Mouse (Mus musculus) ovary, adult 18-20 months (tissue): ENCODE data around the gene Nudt9.
"Not testable (repeated sequence)": the region's sequence is repeated elsewhere in the genome, so short reads cannot be mapped to it uniquely, and the experiment has no call there.

ENCODE experiments used
- DNase-seq: peaks from one replicate; pipeline ENCODE4 v3.0.0; 2022; ENCODE audit warnings: low spot score, mixed read lengths

Nudt9 gene

DNA sequence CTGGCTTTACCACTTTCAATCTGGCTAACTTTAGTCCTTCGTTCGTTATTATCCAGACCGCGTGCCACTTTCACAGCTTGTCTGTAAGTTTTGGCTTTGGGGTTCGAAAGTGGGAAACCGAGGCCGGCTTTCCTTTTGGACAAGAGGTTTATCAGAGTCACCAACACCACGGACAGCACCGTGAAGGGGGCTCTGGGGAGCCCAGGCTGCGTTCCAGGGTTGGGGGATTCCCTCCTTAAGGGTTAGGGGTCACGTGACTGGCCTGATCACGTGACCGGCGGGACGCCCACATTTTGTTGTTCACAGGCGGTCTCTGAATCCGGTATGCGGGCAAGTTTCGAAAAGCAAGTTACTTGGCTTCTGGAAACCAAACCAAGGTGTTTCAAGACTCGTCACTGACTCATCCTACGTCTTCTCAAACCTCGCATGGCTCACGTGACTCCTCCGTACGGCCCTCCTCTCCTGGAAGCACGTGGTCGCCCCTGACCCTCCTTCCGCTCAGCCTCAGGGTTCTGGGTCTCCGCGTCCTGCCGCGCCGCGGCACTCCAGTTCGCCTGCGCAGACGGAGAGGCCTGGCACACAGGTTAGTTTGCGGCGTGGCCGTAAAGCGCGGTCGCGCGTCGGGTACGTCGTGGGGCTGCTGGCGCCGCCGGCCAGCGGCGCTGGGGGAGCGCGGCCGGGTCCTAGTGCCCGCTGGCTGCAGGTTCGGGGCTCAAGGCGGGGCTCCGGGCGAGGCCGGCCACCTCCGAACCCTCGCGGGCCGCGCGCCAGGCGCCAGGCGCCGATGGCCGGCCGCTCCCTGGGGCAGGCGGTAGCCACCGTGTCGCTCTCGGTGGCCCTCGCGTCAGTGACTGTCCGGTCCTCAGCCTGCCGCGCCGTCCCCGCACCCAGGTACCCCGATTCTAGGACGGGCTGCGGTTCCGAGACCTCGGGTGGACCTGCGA lies at the start of gene Nudt9:
TSS of gene Nudt9 (plus strand) at position 51 of the 944 bp plus-strand sequence.
- peak; percentile 97 for DNase-seq

DNA sequence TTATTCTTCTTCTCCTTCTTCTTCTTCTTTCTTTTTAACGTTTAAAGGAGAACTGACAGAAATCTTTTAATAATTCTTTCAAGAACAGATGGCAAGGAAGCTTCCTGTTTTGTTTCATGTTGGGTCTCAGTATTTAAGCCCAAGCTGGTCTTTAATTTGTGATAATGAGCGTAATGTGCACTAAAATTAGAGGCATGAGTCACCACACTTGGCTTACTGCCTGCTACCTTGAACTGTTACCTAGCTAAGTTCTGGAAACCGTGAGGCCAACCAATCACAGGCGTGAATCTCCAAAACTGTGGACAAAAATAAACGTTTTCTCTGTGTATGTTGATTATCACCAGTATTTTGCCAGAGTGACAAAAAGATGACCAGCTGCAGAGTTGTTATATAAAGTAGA lies 47.4 kb upstream of the Nudt9 start:
- peak; percentile 49 for DNase-seq

- peak; percentile 42 for DNase-seq
These were observed 46.4 kb upstream of the Nudt9 start for GRCm38 (mm10) chr5:103999738-104000137.

- no peak for DNase-seq
These were observed 43.4 kb upstream of the Nudt9 start for GRCm38 (mm10) chr5:104002549-104003255.

GRCm38 (mm10) chr5:104003256-104003931 lies 42.7 kb upstream of the Nudt9 start:
- no peak for DNase-seq

GRCm38 (mm10) chr5:104003955-104004354 lies 42.2 kb upstream of the Nudt9 start:
- DNase-seq = no peak

GRCm38 (mm10) chr5:104006811-104007210 lies 39.3 kb upstream of the Nudt9 start:
- no peak for DNase-seq

DNA sequence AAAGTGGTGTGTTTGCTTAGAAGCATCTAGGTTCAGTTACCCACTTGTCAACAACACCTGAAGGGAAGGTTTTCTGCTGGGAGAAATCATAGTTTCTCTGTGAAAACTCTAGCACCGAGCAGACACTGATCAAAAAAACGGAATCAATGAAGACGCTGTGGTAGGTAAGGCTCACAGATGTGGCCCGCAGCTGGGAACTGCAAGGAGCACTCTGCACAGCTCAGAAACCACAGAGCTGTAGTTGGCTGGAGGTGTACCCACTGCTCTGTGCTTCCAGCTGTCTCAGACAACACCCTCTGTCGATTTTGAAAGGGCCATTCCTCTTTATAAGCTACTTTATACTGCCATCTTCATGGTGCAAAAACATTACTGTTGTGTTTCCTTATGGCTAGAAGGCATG lies 38.3 kb upstream of the Nudt9 start:
- no peak for DNase-seq

GRCm38 (mm10) chr5:104009421-104009820 lies 36.7 kb upstream of the Nudt9 start:
- no peak for DNase-seq

DNA sequence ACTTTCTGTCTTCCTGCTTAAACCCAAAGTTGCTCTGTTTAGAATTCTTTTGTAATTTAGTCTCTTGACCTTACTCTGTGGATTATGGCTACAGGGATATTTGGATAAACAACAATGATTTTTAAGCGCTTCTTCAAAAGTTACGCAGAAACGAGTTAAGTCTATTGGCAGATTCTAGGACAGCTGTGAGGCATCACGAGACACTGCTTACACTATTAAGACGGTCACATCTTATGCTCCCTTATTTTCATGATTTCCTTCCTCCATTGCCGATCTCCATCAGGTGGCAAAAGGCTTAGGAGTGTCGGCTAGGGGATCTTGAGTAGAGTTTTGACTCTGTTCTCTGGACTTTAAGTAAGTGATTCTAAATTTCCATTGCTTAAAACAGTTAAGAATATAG lies 35.8 kb upstream of the Nudt9 start:
- DNase-seq = no peak

DNA sequence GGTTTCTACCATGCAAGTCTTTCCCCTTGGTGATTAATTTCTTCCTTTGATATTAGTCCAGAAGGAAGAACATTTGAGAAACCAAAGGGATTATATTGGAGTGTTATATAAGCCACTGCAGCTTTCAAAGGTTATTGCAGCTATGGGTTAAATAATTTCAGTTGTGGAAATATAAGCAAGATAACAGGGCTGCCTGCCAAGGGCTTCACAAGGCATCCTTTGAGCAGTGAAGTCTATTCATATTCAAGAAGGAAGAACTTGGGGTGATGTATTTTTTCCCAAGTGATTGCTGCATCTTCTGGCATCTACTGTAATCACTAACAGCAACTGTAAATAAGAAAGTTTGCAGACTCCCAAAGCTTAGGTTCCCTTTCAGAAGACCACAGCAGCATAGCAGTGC lies 34.7 kb upstream of the Nudt9 start:
- DNase-seq = no peak

DNA sequence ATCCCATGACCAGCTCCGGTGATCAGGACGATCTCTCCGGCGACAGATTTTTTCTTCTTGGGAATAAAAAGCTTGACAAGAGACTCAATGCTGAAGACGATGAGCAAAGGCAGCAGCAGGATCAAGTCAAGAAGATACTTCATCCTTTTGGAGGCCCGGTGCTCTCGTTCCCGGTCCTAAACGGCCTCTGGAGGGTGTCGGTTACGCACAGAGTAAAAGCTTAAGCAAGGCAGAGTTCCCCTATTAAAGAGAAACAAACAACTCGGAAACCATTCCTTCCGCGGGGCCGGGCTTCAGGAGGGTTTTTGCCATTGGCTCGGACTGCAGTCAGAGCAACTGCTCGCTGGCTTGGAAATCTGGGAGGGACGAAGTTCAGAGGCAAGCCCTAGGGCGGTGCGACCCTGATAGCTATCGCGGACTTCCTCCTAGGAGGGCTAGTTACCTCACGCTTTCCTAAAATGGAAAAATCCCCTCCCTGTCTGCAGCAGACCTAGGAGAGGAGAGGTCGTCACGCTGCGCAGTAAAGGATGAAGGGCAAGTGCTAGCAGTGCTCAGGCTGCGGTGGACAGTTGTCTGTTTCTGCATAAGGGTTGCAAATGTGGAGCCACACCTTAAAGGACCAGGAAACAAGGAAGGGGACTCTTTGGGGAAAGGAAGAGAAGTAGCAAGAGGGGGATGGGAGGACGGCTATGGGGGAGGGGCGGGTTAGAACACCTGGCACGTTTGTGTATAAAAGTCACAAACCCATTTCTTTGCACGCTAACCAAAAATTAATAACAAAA lies 24.3 kb upstream of the Nudt9 start, which contains the start of gene Hsd17b11:
TSS of gene Hsd17b11 (minus strand) at position 323 of the 782 bp plus-strand sequence.
- peak; percentile 91 for DNase-seq

- no peak for DNase-seq
These were observed 23.5 kb upstream of the Nudt9 start for GRCm38 (mm10) chr5:104022558-104022957.

DNA sequence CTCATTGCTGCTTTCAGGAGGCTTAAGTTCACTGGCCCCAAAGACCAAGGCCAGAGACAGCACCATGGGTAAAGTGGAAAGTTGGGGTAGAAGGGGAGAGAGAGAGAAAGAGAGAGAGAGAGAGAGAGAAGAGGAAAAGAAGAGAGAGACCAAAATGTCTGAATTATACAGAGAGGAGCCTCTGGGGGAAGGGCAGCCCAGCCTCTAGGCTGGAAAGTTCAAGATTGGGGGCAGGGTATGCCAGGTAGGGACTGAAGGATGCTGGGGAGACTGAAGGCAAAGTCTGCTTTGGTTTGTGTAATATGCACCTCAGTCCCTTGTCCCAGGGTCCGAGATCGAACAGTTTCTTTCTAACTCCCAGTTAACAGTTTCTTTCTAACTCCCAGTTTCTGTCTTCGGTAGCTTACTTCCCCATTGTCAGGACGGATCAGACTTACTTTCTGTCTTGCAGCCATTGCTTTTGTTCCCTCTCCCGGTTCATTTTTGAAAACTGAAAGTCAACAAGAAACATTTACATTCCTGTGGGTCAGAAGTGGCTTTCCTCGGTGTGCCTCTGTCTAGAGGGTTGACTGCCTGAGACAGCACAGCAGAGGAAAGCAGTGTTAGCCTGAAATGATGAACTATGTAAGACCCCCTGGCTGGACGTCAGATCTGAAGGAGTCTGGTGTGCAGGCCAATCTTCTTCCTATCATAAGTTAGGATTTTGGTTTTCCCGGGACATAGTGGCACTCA lies 22.7 kb upstream of the Nudt9 start:
- no peak for DNase-seq

DNA sequence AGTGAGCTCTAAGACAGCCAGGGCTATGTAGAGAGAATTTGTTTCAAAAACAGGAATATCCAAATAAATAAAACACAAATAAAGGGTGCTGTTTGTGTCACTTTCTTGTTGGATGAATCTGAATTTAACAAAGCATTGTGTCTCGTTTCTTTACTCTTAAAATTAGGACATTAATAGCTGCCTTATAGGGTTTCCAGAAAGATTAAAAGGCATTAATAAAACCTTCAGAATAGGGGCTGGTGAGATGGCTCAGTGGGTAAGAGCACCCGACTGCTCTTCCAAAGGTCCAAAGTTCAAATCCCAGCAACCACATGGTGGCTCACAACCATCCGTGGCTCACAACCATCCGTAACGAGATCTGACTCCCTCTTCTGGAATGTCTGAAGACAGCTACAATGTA lies 21.9 kb upstream of the Nudt9 start:
- DNase-seq = not testable (repeated sequence)

- DNase-seq = no peak
These were observed 21.3 kb upstream of the Nudt9 start for GRCm38 (mm10) chr5:104024762-104025161.

GRCm38 (mm10) chr5:104025245-104025854 lies 20.8 kb upstream of the Nudt9 start:
- no peak for DNase-seq

DNA sequence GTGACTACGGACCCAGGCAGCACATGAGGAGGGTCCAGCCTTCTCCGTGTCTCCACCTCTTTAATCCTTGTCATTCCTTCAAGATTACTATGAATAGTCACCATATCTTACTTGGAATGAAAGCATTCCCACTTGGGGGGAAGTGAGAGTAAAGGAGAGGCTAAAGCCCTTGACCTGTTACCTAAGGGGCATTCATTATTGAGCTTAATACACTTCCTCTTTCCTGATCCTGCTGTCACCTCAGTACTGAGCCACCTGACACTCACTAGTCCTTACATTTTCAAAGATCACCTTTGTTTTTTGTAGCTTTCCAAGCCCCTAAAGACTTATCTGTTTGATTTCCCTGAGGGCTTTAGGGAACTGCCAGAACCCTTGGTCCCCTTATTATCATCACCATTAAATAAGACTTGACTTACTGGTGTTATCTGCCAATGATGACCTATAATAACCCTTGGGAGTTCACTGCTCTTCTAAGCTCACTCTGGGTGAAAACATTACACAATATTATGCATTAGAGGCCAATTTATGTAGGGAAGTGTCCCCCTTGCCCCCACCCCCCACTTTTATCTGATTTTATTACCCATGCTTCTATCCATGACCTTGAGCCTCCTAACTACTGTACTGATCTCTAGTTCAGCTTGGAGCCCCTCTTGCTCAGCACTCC lies 13.5 kb upstream of the Nudt9 start:
- no peak for DNase-seq

- DNase-seq = no peak
These were observed 11.0 kb upstream of the Nudt9 start for GRCm38 (mm10) chr5:104035066-104035465.

GRCm38 (mm10) chr5:104035824-104036223 lies 10.3 kb upstream of the Nudt9 start:
- no peak for DNase-seq
